14 mouse cellular contexts compared by ENCODE assay signal in genomic region chr17:37973591-37973990, GRCm38 (mm10).
"Had no signal": no experiment of that assay in that cellular context is flagged by ENCODE, and none has a peak within 500 bp of the region (broad histone marks: within the 10 kb centered on the region; RNA-seq: fewer than 3 reads in every experiment).

No protein-coding gene starts in this region.

- DNase-seq: cerebellum, adult 9-11 months; cerebellum, postnatal 10 days; cerebellum, postnatal 14 days; cerebellum, postnatal 25 days; cerebellum, postnatal 36 days; embryo, embryonic 11 days; forebrain, postnatal 0 days; gastrocnemius, adult 2 months; gastrocnemius, postnatal 10 days; gastrocnemius, postnatal 14 days; gastrocnemius, postnatal 25 days; gastrocnemius, postnatal 36 days; heart, adult 18-20 months; heart, adult 2 months had no signal
